Mouse (Mus musculus) olfactory bulb, adult 2 months (tissue): Measurements from ENCODE around the gene Trim9.

Experiments used
- CTCF ChIP-seq: fragments of 200-500 bp; IDR thresholded peaks from 2 replicates; pipeline ENCODE4 v1.5.1; 2012; ENCODE audit warnings: low read depth, mild to moderate bottlenecking, low read length, moderate library complexity; ENCODE audit not compliant: insufficient read depth
- POLR2A ChIP-seq: fragments of 200-500 bp; IDR thresholded peaks from 2 replicates; pipeline ENCODE4 v1.6.1; 2012; ENCODE audit warnings: mild to moderate bottlenecking, low read depth, low read length, moderate library complexity; ENCODE audit not compliant: insufficient read depth

DNA sequence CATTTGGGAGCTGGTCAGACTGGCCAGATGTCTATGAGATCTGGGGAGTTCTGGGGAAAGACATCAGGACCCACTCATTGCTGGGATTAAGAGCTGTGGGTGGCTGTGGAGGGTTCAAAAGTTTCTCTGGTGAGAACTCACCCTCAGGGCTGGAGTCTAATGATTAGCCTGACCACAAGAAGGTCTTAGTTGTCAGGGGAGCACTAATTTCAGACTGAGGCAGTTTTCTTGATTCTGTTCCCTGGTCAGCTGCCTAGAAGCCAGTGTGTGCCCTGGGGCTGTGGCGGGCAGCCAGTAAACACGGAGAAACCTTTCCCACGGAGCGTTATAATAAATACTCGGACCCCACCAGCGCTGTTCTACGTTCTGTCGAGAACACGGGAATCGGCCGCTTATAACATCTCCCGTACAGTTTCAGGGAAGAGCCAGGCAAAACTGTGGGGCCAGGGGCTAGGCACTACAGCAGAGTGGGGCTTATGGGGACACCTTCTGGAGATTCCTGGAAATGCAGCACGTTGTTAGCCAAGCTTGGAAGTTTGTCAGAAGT, 112.4 kb downstream of the Trim9 start:
- peak; percentile 61; the same call in 1 of the 2 replicates for TF ChIP-seq CTCF
- no peak for TF ChIP-seq POLR2A
